Mouse (Mus musculus): ENCODE measurements around the gene Sec22b. TPM values are rescaled to one million over a fixed set of nuclear protein-coding genes. Genes with fewer than 3 reads are reported as not detected.
A peak's percentile ranks its signal among the peaks of the same experiment; 100 is the strongest.

The Sec22b gene
- polyA plus RNA-seq, 1 experiment from 2014 or later: 154 TPM

DNA sequence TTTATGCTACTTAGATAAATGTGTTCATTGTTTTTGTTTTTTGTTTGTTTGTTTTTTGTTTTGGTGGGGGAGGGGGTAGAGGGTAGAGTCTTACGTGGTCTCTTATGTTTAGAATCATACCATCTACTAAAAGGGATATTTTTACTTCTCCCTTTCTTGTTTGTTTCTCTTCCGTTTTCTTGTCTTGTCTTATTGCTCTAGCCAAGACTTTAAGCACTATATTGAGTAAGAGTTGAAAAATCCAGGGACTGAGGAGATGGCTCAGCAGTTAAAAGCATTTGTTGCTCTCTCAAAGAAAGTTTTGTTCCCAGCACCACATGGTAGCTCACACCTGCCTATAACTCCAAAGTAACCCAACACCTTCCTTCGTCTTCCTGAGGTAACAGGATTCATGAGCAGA, 50.1 kb downstream of the Sec22b start:
- Histone ChIP-seq H3K9me3 (no peaks in the 10 kb centered on the region), H3K4me3 (no peak overlapping the region), H3K36me3 (no peaks in the 10 kb centered on the region), H3K27ac (no peak overlapping the region), H3K27me3 (ENCODE audit: insufficient read depth, poor library complexity, severe bottlenecking) (no peaks in the 10 kb centered on the region), H3K4me1 (peaks cover 7% of the 10 kb centered on the region)
- DNase-seq (ENCODE audit: low spot score): no peak
- WGBS: 74% methylated on average over 3 of the region's 3 CpGs

DNA sequence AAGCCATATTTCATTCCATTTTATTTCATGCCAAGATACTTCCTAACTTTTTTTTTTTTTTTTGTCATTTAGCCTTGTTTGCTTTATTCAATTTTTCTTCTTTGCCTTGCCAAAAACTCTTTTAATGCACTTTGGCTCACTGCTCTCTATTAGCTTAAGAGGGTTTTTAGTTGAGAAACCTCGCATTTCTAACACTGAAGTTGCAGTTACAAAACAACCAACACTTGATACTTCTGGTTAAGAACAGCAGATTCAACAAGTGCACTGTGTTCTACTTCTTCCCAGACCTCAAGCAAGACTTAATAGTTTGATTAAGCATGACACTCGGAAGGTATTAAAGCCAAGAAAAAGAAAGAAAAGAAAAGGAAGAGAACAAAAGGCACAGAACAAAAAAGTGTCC, 52.2 kb downstream of the Sec22b start:
- Histone ChIP-seq H3K36me3 (no peaks in the 10 kb centered on the region), H3K4me1 (peaks cover 7% of the 10 kb centered on the region; the same call in 1 of the 2 replicates), H3K9me3 (no peaks in the 10 kb centered on the region), H3K27ac (no peak overlapping the region), H3K4me3 (no peak overlapping the region), H3K27me3 (ENCODE audit: insufficient read depth, poor library complexity, severe bottlenecking) (no peaks in the 10 kb centered on the region)
- 79% methylated on average over 2 of the region's 2 CpGs for whole genome bisulfite sequencing
- no peak for DNase-seq (ENCODE audit: low spot score)

DNA sequence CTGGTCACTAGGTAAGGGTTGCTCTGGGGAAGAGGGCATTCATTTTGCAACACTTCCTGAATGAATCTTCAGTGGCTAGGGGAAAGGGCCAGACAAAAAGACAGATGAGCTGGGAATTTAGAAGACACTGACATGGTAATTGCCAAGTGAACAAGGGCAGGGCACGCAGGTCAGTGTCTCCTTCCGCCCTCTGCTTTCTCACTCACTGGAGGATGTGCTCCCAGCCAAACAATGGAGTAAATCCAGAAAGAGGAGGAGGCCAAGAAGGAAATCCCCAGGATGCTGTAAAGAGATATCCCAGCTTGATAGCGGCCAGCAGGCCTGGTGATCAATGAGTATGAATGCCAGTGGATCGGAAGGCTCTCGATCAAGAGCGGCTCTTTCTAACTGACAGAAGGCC, 55.3 kb downstream of the Sec22b start:
- peaks cover 15% of the 10 kb centered on the region for H3K27me3 ChIP-seq (ENCODE audit: insufficient read depth, poor library complexity, severe bottlenecking)
- no peaks in the 10 kb centered on the region for H3K36me3 ChIP-seq
- no peak overlapping the region for H3K27ac ChIP-seq
- peaks cover 15% of the 10 kb centered on the region for H3K4me1 ChIP-seq
- H3K4me3 ChIP-seq: no peak overlapping the region
- 52% methylated on average over 6 of the region's 6 CpGs for WGBS
- DNase-seq (ENCODE audit: low spot score): no peak
- no peaks in the 10 kb centered on the region for H3K9me3 ChIP-seq

DNA sequence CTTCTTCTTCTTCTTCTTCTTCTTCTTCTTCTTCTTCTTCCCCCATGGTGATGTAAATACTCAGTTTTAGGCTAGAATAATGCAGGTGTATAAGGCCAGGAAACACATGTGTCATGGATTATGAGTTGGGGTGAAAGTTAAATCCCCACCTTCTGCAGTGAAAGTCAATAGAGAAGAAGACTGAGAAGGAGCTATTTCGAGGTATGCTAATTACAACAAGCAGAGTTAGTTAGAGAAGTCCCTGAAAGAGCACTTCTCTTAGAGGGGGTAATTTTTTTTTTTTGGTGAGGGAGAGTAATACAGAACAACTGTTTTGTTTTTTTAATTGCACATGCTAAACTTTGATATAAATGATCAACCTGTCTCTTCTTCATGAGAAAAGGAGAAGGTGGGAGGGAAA, 55.9 kb downstream of the Sec22b start:
- 65% methylated on average over 1 of the region's 1 CpGs for WGBS
- Histone ChIP-seq H3K27me3 (ENCODE audit: insufficient read depth, poor library complexity, severe bottlenecking) (peaks cover 17% of the 10 kb centered on the region), H3K9me3 (no peaks in the 10 kb centered on the region), H3K36me3 (no peaks in the 10 kb centered on the region), H3K4me3 (no peak overlapping the region), H3K27ac (no peak overlapping the region), H3K4me1 (peaks cover 17% of the 10 kb centered on the region)
- no peak for DNase-seq (ENCODE audit: low spot score)

DNA sequence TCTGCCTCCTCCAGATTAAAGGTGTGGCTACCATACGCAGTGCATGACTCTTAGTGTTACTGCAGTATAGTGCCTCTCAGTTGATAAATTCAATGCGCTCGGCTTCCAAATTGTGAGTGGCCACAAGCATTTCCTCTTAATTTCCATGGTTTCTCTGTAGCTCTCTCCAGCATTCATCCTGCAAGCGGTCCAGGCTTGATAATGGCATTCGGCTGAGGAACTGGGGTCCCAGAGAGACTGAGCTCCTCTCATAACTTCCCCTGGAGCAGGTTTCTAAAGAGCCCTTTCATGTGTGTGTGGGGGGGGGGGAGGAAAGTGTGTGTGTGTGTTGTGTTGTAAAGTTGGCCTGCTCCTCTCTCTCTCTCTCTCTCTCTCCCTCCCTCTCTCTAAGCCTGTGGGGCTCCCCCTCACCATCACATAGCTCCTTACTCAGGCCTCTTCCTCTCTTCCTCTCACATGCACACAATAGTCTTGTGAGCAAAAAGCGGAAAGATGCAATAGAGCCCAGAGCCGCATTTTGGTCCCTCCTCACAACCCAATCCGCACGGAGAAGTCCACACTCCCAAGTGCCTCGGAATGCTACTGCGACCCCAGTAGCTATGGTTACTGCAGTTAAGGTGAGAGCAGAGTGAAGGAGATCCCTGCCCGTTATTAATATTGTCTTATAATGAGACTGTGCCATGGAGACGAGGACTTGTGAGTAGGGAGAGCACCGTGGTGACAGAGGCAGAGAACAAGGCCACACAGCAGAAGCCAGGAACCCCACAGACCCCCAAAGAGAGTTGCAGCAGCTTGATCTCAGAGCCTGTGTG, 60.0 kb downstream of the Sec22b start:
- DNase-seq (ENCODE audit: low spot score): no peak
- Histone ChIP-seq H3K4me3 (no peak overlapping the region), H3K4me1 (peaks cover 34% of the 10 kb centered on the region), H3K27ac (no peak overlapping the region), H3K9me3 (no peaks in the 10 kb centered on the region), H3K27me3 (ENCODE audit: insufficient read depth, poor library complexity, severe bottlenecking) (peaks cover 17% of the 10 kb centered on the region), H3K36me3 (no peaks in the 10 kb centered on the region)
- WGBS: 69% methylated on average over 14 of the region's 14 CpGs

DNA sequence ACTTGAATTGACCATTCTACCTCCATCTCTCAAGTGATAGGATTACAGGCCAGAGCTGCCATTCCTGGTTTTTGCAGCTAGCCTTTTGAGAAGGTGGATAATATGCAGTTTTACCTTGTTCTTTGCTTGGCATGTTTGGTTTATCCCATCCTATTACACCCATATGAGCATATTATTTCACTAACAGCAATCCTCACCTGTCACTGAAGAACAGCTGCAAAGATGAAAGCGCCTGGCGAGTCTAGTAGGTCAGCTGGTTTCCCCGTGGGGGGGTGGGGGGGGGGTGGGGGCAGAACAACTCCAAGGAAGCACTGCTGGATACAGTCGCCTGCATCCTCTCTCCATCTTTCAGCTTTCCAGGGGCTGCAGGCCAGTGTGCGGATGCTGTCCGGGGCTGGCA, 61.0 kb downstream of the Sec22b start:
- Histone ChIP-seq H3K36me3 (no peaks in the 10 kb centered on the region), H3K4me1 (peaks cover 34% of the 10 kb centered on the region)
- 60% methylated on average over 6 of the region's 6 CpGs for WGBS

DNA sequence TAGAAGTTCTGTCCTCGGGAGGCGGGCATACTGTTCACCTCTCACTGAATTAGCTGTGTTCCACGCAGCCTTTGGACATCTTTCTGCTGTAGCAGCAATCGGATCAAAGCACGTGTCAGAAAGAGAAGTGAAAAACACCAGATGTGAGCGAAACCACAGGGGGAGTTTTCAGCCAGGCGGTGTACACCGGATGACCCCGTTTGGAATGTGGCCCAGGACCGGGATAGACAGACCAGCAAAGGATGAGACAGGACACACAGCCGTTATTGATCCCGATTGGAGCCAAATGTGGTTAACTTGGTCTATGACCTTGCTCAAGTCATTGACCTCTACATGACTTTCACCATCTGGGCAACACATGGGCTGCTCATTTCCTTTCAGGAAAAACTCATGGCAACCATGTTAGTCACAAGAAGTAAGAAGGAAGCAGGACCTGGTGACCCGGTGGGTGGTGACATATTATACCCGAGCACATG, 63.9 kb downstream of the Sec22b start:
- no peaks in the 10 kb centered on the region for H3K36me3 ChIP-seq
- H3K9me3 ChIP-seq: no peaks in the 10 kb centered on the region
- H3K27me3 ChIP-seq (ENCODE audit: insufficient read depth, poor library complexity, severe bottlenecking): peaks cover 16% of the 10 kb centered on the region
- no peak for DNase-seq (ENCODE audit: low spot score)
- H3K4me3 ChIP-seq: 0 out of 2 replicates have a peak overlapping the region, but pooled peaks have one; percentile 16
- peaks cover 33% of the 10 kb centered on the region for H3K4me1 ChIP-seq
- WGBS: 42% methylated on average over 14 of the region's 14 CpGs
- peak overlapping the region; percentile 52; the same call in 1 of the 2 replicates for H3K27ac ChIP-seq

More for the DNA sequence above, 61.0 kb downstream of the Sec22b start:
- no peak overlapping the region; the same call in 1 of the 2 replicates for H3K27ac ChIP-seq
- H3K9me3 ChIP-seq: no peaks in the 10 kb centered on the region
- H3K4me3 ChIP-seq: no peak overlapping the region
- peaks cover 17% of the 10 kb centered on the region for H3K27me3 ChIP-seq (ENCODE audit: insufficient read depth, poor library complexity, severe bottlenecking)
- DNase-seq (ENCODE audit: low spot score): no peak

DNA sequence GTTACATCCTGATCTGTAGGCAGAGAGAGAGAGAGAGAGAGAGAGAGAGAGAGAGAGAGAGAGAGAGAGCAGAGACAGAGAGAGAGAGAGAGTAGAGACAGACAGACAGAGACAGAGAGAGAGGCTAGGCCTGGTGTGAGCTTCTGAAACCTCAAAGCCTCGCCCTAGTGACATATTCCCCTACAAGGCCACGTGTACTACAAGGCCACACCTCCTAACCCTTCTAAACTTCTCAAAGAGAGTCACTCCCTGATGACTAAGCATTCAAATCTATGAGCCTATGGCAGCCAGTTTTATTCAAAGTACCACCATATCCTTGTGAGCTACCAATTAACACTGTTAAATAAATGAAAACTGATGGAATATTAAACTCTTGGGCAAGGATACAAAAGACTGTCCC, 66.6 kb downstream of the Sec22b start:
- H3K27ac ChIP-seq: no peak overlapping the region
- 61% methylated on average over 2 of the region's 2 CpGs for WGBS

DNA sequence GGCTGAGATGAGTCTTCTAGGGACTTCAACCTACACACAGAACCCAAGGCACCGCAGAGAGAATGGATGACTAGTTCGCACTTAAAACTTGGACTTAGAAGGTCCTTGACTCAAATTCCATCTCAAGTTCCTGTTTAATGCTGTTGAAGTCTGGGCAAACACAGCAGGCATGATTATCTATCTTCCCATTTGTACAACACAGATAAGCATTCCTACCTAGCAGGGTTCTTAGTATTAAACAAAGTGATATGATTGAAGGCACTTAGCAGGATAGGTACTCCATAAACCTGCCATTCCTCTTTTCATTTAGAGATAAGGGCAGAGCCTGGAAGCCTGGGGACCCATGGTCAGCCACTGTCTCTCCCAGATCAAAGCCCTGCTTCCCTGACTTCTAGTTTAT, 67.2 kb downstream of the Sec22b start:
- no peak overlapping the region for H3K4me3 ChIP-seq
- H3K36me3 ChIP-seq: no peaks in the 10 kb centered on the region
- peaks cover 20% of the 10 kb centered on the region; the same call in 1 of the 2 replicates for H3K27me3 ChIP-seq (ENCODE audit: insufficient read depth, poor library complexity, severe bottlenecking)
- WGBS: 53% methylated on average over 2 of the region's 2 CpGs
- no peaks in the 10 kb centered on the region for H3K9me3 ChIP-seq
- peaks cover 31% of the 10 kb centered on the region for H3K4me1 ChIP-seq
- DNase-seq (ENCODE audit: low spot score): no peak
- H3K27ac ChIP-seq: no peak overlapping the region

More for the DNA sequence above, 66.6 kb downstream of the Sec22b start:
- H3K4me1 ChIP-seq: peaks cover 32% of the 10 kb centered on the region
- no peak overlapping the region for H3K4me3 ChIP-seq
- peaks cover 15% of the 10 kb centered on the region; the same call in 1 of the 2 replicates for H3K27me3 ChIP-seq (ENCODE audit: insufficient read depth, poor library complexity, severe bottlenecking)
- no peaks in the 10 kb centered on the region for H3K36me3 ChIP-seq
- H3K9me3 ChIP-seq: no peaks in the 10 kb centered on the region
- no peak for DNase-seq (ENCODE audit: low spot score)

DNA sequence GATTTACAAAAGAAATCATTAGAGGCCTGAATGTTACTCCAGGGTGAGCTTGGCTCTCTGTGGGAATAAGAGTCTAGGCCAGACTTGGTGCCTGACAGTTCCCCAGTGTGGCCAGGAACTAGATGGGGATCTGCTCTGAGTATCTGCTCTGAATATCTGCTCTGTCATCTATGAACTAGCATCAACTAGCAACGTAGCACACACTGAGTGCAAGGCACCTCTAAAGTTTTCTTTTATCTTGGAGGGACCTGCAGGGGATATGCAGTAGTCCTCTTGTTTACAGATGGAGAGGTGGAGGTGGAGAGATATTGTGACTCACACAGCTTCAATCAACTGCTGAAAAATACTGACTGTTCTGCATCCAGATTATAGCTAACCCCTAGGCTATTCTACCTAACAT, 68.0 kb downstream of the Sec22b start:
- peaks cover 31% of the 10 kb centered on the region for H3K4me1 ChIP-seq
- H3K4me3 ChIP-seq: no peak overlapping the region
- no peaks in the 10 kb centered on the region for H3K36me3 ChIP-seq
- WGBS: 40% methylated on average over 1 of the region's 1 CpGs
- no peaks in the 10 kb centered on the region for H3K9me3 ChIP-seq
- H3K27ac ChIP-seq: no peak overlapping the region
- no peak for DNase-seq (ENCODE audit: low spot score)
- H3K27me3 ChIP-seq (ENCODE audit: insufficient read depth, poor library complexity, severe bottlenecking): peaks cover 20% of the 10 kb centered on the region; the same call in 1 of the 2 replicates

DNA sequence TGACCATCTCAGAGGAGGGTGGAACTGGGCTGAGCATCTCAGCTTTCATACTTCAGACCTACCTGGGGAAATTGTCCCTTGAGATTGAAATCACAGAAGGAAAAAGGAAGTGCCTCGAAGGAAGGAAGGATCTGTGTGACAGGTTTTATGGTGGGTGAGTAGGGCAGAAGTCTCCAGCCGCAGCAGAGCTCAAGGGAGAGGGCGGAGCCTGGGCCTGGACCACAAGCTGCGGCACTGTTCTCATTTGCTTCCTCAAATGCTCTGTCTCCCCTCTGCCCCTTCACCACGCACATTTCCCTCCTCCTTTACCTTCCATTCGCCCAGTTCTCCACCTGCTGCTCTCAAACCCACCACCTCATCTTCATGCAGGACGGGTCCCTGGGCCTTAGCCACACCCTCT, 70.1 kb downstream of the Sec22b start:
- no peaks in the 10 kb centered on the region for H3K36me3 ChIP-seq
- H3K4me3 ChIP-seq: peak overlapping the region; percentile 10; the same call in 1 of the 2 replicates
- WGBS: 26% methylated on average over 7 of the region's 7 CpGs
- H3K4me1 ChIP-seq: peaks cover 23% of the 10 kb centered on the region
- peaks cover 20% of the 10 kb centered on the region; the same call in 1 of the 2 replicates for H3K27me3 ChIP-seq (ENCODE audit: insufficient read depth, poor library complexity, severe bottlenecking)
- no peak for DNase-seq (ENCODE audit: low spot score)
- H3K27ac ChIP-seq: 0 out of 2 replicates have a peak overlapping the region, but pooled peaks have one; percentile 12
- H3K9me3 ChIP-seq: no peaks in the 10 kb centered on the region

DNA sequence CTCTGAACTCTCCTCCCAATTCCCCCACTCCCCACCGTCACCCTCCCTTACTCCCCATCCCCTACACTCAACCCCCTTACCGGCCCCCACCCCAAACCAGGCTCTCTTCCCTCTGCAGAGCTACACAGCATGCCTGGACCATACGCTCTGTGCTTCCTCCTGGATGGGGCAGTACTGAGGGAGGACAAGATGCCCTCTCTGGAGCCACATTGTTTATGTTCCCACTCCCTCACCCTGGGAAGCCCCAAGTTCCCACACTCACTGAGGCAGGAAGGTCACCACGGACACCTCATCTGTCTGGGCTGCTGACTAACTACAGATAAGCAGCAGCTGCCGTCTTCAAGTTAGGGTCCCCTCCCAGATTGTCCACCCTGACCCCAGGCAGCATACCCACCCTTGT, 71.2 kb downstream of the Sec22b start:
- 27% methylated on average over 5 of the region's 5 CpGs for whole genome bisulfite sequencing

DNA sequence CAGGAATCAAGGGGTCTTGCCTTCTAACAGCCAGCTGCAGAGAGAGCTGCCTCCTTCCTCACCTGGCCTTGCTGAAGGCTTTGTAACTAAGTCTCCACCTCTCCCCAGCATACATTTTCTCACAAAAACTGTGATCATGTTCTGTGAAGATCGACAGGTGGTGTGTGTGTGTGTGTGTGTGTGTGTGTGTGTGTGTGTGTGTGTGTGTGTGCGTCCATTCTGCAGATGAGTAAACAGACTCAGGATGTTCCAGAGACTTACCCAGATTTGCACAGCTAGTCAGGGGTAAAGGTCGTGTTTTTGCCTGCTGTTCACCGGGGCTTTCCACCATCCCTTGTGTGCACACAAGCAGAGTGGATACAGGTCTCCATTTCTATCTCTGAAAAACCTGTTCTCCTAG, 71.7 kb downstream of the Sec22b start:
- Histone ChIP-seq H3K27me3 (ENCODE audit: insufficient read depth, poor library complexity, severe bottlenecking) (peaks cover 25% of the 10 kb centered on the region; the same call in 1 of the 2 replicates), H3K9me3 (no peaks in the 10 kb centered on the region), H3K4me1 (peaks cover 32% of the 10 kb centered on the region), H3K4me3 (no peak overlapping the region), H3K36me3 (no peaks in the 10 kb centered on the region), H3K27ac (0 out of 2 replicates have a peak overlapping the region, but pooled peaks have one; percentile 1)
- no peak for DNase-seq (ENCODE audit: low spot score)
- WGBS: 67% methylated on average over 4 of the region's 4 CpGs

More for the DNA sequence above, 71.2 kb downstream of the Sec22b start:
- peak overlapping the region; percentile 1; the same call in 1 of the 2 replicates for H3K27ac ChIP-seq
- peaks cover 27% of the 10 kb centered on the region for H3K4me1 ChIP-seq
- no peak overlapping the region for H3K4me3 ChIP-seq
- H3K36me3 ChIP-seq: no peaks in the 10 kb centered on the region
- no peak for DNase-seq (ENCODE audit: low spot score)
- H3K27me3 ChIP-seq (ENCODE audit: insufficient read depth, poor library complexity, severe bottlenecking): peaks cover 25% of the 10 kb centered on the region; the same call in 1 of the 2 replicates
- H3K9me3 ChIP-seq: no peaks in the 10 kb centered on the region
